In the genomic region with DNA sequence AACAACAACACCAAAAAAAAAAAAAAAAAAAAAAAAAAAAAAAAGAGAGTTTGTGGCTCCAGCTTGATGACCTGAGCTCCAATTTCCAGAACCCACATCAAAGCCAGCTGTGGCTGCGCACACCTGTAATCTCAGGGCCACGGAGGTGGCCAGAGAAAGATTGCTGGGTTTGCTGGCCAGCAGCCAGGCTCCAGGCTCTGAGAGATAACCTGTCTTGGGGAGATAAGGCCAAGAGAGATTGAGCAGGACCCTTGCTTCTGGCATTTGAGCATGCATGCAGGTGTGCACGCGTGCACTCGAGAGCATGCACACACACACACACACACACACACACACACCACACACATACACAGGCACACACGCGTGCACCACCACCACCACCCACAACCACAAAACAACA, we compare ENCODE assay signal across 27 mouse cellular contexts. TPM values are rescaled to one million over a fixed set of nuclear protein-coding genes. Genes with fewer than 3 reads are reported as not detected.
DNase-seq lines count a peak whose midpoint lies in the region; ATAC-seq and TF ChIP-seq lines count a peak whose summit lies in the region.
"Had no signal": no experiment of that assay in that cellular context is flagged by ENCODE, and none has a peak within 500 bp of the region (broad histone marks: within the 10 kb centered on the region; RNA-seq: fewer than 3 reads in every experiment).

No protein-coding gene starts in this region.

- TF ChIP-seq RAD21 in CH12.LX (IDR thresholded peaks at IDR 0.05; ENCODE audit: low read depth, low read length), result no peak

- TF ChIP-seq CTCF in CH12.LX (conservative IDR thresholded peaks at IDR 0.05 in 1 of 2, IDR thresholded peaks at IDR 0.05 in 1 of 2; ENCODE audit: low read depth in 2 of 2, low read length in 2 of 2), result no peak
- TF ChIP-seq CTCF in embryonic fibroblast, embryonic 13.5 days (IDR thresholded peaks at IDR 0.05; ENCODE audit: borderline replicate concordance, insufficient read depth, low read length), result no peak
- TF ChIP-seq CTCF in stomach, postnatal 0 days (IDR thresholded peaks at IDR 0.05; ENCODE audit: low read depth), result no peak

- no peak for ATAC-seq in heart, embryonic 13.5 days (ENCODE audit: extremely low read depth, insufficient number of reproducible peaks, low FRiP score, low TSS enrichment)
- ATAC-seq in stomach, postnatal 0 days (ENCODE audit: low FRiP score, low TSS enrichment), result 0 out of 2 replicates have a peak, but pooled peaks have one; percentile 9
- ATAC-seq in liver, embryonic 12.5 days, result no peak
- ATAC-seq: CD4-positive, CD25-positive, alpha-beta regulatory T cell, adult 4 months; forebrain, embryonic 14.5 days; hindbrain, postnatal 0 days; intestine, postnatal 0 days; midbrain, embryonic 15.5 days had no signal

- peaks cover 52% of the 10 kb centered on the region for H3K4me1 ChIP-seq in heart, embryonic 13.5 days
- H3K4me1 ChIP-seq in CH12.LX (ENCODE audit: control insufficient read depth in 1 of 2, insufficient read depth in 2 of 2), result peaks cover 26 to 44% of the 10 kb centered on the region in 2 experiments
- H3K4me1 ChIP-seq in embryonic fibroblast, embryonic 13.5 days (ENCODE audit: control insufficient read depth, insufficient read depth, low read length), result peaks cover 21% of the 10 kb centered on the region
- H3K4me1 ChIP-seq in stomach, postnatal 0 days (replicated peaks; ENCODE audit: control insufficient read depth, insufficient read depth), result 0 out of 2 replicates have a peak, but pooled peaks cover 2% of the 10 kb centered on the region
- peaks cover 20% of the 10 kb centered on the region for H3K4me1 ChIP-seq in liver, embryonic 12.5 days

- dilution Hi-C loops in CH12.LX (cut with MboI; ENCODE audit: extremely low pct_ligation_motif_present, extremely low pct_unique_long_range_greater_than_20kb, low sequenced_read_pairs), result no loop called here

- 68% methylated on average over 7 of the region's 7 CpGs for WGBS in heart, embryonic 13.5 days
- WGBS in stomach, postnatal 0 days, result 72% methylated on average over 7 of the region's 7 CpGs
- WGBS in liver, embryonic 12.5 days (ENCODE audit: insufficient replicate concordance), result 72% methylated on average over 7 of the region's 7 CpGs

- no peak overlapping the region for H3K4me2 ChIP-seq in heart, embryonic 13.5 days
- H3K4me2 ChIP-seq in CH12.LX (ENCODE audit: insufficient read depth, low read depth, poor library complexity, severe bottlenecking), result peak overlapping the region; percentile 54
- no peak overlapping the region for H3K4me2 ChIP-seq in stomach, postnatal 0 days (replicated peaks; ENCODE audit: low read depth)
- no peak overlapping the region for H3K4me2 ChIP-seq in liver, embryonic 12.5 days
- H3K4me2 ChIP-seq: embryonic facial prominence, embryonic 13.5 days; lung, embryonic 14.5 days; midbrain, embryonic 15.5 days; stomach, embryonic 15.5 days had no signal

- TF ChIP-seq POLR2A in CH12.LX (IDR thresholded peaks at IDR 0.05; ENCODE audit: low read depth, low read length), result no peak
- TF ChIP-seq POLR2A in embryonic fibroblast, embryonic 13.5 days (IDR thresholded peaks at IDR 0.05; ENCODE audit: low read depth, low read length), result no peak

- no peaks in the 10 kb centered on the region for H3K27me3 ChIP-seq in heart, embryonic 13.5 days (replicated peaks)
- no peaks in the 10 kb centered on the region for H3K27me3 ChIP-seq in CH12.LX (replicated peaks)
- no peaks in the 10 kb centered on the region for H3K27me3 ChIP-seq in stomach, postnatal 0 days (ENCODE audit: control insufficient read depth, insufficient read depth, low read length)
- peaks cover 34% of the 10 kb centered on the region for H3K27me3 ChIP-seq in liver, embryonic 12.5 days (replicated peaks)
- H3K27me3 ChIP-seq: stomach, embryonic 15.5 days had no signal

- H3K9ac ChIP-seq in heart, embryonic 13.5 days, result no peak overlapping the region
- H3K9ac ChIP-seq in CH12.LX (ENCODE audit: insufficient read depth, low read depth), result peak overlapping the region; percentile 12; the same call in 1 of the 2 replicates
- no peak overlapping the region for H3K9ac ChIP-seq in stomach, postnatal 0 days (ENCODE audit: low read length)
- no peak overlapping the region for H3K9ac ChIP-seq in liver, embryonic 12.5 days
- H3K9ac ChIP-seq: embryonic facial prominence, embryonic 13.5 days; liver, embryonic 14.5 days; lung, embryonic 14.5 days; midbrain, embryonic 15.5 days; stomach, embryonic 15.5 days had no signal

- H3K27ac ChIP-seq in heart, embryonic 13.5 days (replicated peaks), result peak overlapping the region; percentile 65; the same call in 1 of the 2 replicates
- peak overlapping the region; percentile 99 for H3K27ac ChIP-seq in CH12.LX (ENCODE audit: insufficient read depth, low read depth)
- H3K27ac ChIP-seq in embryonic fibroblast, embryonic 13.5 days (ENCODE audit: insufficient read depth, low read length), result peak overlapping the region; percentile 72
- 0 out of 2 replicates have a peak overlapping the region, but pooled peaks have one; percentile 35 for H3K27ac ChIP-seq in stomach, postnatal 0 days (replicated peaks)
- no peak overlapping the region for H3K27ac ChIP-seq in liver, embryonic 12.5 days
- H3K27ac ChIP-seq: embryonic facial prominence, embryonic 13.5 days; hindbrain, embryonic 10.5 days; hindbrain, postnatal 0 days; left cerebral cortex, adult 2 months; liver, embryonic 14.5 days; midbrain, embryonic 15.5 days had no signal

- no peak for TF ChIP-seq EP300 in CH12.LX (IDR thresholded peaks at IDR 0.05; ENCODE audit: low read length)
- no peak for TF ChIP-seq EP300 in stomach, postnatal 0 days (optimal IDR thresholded peaks at IDR 0.05)

- DNase-seq in heart, adult 8-10 months (ENCODE audit: low spot score), result no peak
- DNase-seq in CH12.LX (ENCODE audit: extremely low read depth), result no peak
- DNase-seq in stomach, postnatal 0 days (ENCODE audit: low spot score), result peak; percentile 72
- DNase-seq in kidney, postnatal 10 days, result no peak
- DNase-seq: adrenal gland, adult 2 months; cerebellum, adult 11 months; cerebellum, postnatal 36 days; embryo, embryonic 11 days; gastrocnemius, postnatal 10 days; heart, adult 2 months; kidney, postnatal 4 days; lung, embryonic 14.5 days; lung, postnatal 36 days had no signal

- peaks cover 8% of the 10 kb centered on the region; the same call in 1 of the 2 replicates for H3K79me2 ChIP-seq in CH12.LX (replicated peaks; ENCODE audit: control insufficient read depth, extremely low read depth, insufficient read depth, poor library complexity, severe bottlenecking)

- H3K4me3 ChIP-seq in heart, embryonic 13.5 days, result no peak overlapping the region
- peak overlapping the region in 1 of 3 experiments; percentile 25 for H3K4me3 ChIP-seq in CH12.LX (replicated peaks in 1 of 3; ENCODE audit: low read depth in 2 of 3, low read length in 2 of 3, poor library complexity in 1 of 3)
- H3K4me3 ChIP-seq in embryonic fibroblast, embryonic 13.5 days (ENCODE audit: insufficient read depth, low read length), result no peak overlapping the region
- no peak overlapping the region for H3K4me3 ChIP-seq in stomach, postnatal 0 days (ENCODE audit: low read depth, low read length)
- H3K4me3 ChIP-seq in liver, embryonic 12.5 days, result no peak overlapping the region
- H3K4me3 ChIP-seq: embryonic facial prominence, embryonic 13.5 days; heart, adult 2 months; hindbrain, embryonic 10.5 days; left cerebral cortex, adult 2 months; midbrain, embryonic 15.5 days; stomach, embryonic 15.5 days had no signal

- H3K36me3 ChIP-seq in heart, embryonic 13.5 days, result no peaks in the 10 kb centered on the region
- H3K36me3 ChIP-seq in CH12.LX (replicated peaks in 1 of 2; ENCODE audit: control insufficient read depth in 1 of 2, insufficient read depth in 1 of 2, low read length in 1 of 2), result peaks cover 0 to 13% of the 10 kb centered on the region in 2 experiments
- H3K36me3 ChIP-seq in stomach, postnatal 0 days (ENCODE audit: control insufficient read depth, insufficient read depth, low read length), result no peaks in the 10 kb centered on the region
- no peaks in the 10 kb centered on the region for H3K36me3 ChIP-seq in liver, embryonic 12.5 days
- H3K36me3 ChIP-seq: embryonic facial prominence, embryonic 13.5 days; G1E; hindbrain, embryonic 10.5 days; midbrain, embryonic 15.5 days; stomach, embryonic 15.5 days had no signal

- in situ Hi-C loops in CH12.LX (cut with MboI; ENCODE audit: low pct_ligation_motif_present, low pct_unique_long_range_greater_than_20kb, low sequenced_read_pairs), result no loop called here

- H3K9me3 ChIP-seq in heart, embryonic 13.5 days, result no peaks in the 10 kb centered on the region
- H3K9me3 ChIP-seq in CH12.LX (replicated peaks; ENCODE audit: low read length), result no peaks in the 10 kb centered on the region
- no peaks in the 10 kb centered on the region for H3K9me3 ChIP-seq in stomach, postnatal 0 days (ENCODE audit: control insufficient read depth, low read length)
- no peaks in the 10 kb centered on the region for H3K9me3 ChIP-seq in liver, embryonic 12.5 days (replicated peaks)
- H3K9me3 ChIP-seq: embryonic facial prominence, embryonic 13.5 days; G1E; hindbrain, embryonic 10.5 days; midbrain, embryonic 15.5 days; stomach, embryonic 15.5 days had no signal

RNA-seq across cellular contexts. Expression of a gene that starts 8.2 kb away (rescaled TPM):
- polyA plus RNA-seq in heart, embryonic 13.5 days (2015; fragmentation: Nextera tagmentation; extraction: Ambion mirVana), result 7.8 and 8.7 TPM in 2 replicates
- 10 to 100 TPM; 10.7 to 19.1 (median 12.1) TPM for total RNA-seq in heart, adult 8-10 months (2022)
- total RNA-seq in CH12.LX (2012; rRNA removed), result 24.3 and 27.4 TPM in 2 replicates
- total RNA-seq in CH12.LX (2014; rRNA removed), result 6.3 and 7.1 TPM in 2 replicates
- 9.7 and 11.3 TPM in 2 replicates for polyA plus RNA-seq in CH12.LX (2012; ENCODE audit: insufficient read length, low read depth)
- 5.6 and 7.1 TPM in 2 replicates for polyA plus RNA-seq in embryonic fibroblast, embryonic 13.5 days (2011; ENCODE audit: insufficient read length, low read depth, missing spikeins)
- polyA plus RNA-seq in stomach, postnatal 0 days (2015; fragmentation: Nextera tagmentation; extraction: Ambion mirVana), result 4.2 and 5.0 TPM in 2 replicates
- polyA plus RNA-seq in liver, embryonic 12.5 days (2016; fragmentation: Nextera tagmentation; extraction: Ambion mirVana), result 0.74 and 0.79 TPM in 2 replicates
- polyA plus RNA-seq: G1E had no signal

RNA-seq across cellular contexts. Expression of a gene that starts 8.2 kb away (rescaled TPM):
- 12.0 and 14.3 TPM in 2 replicates for polyA plus RNA-seq in heart, embryonic 13.5 days (2015; fragmentation: Nextera tagmentation; extraction: Ambion mirVana)
- total RNA-seq in heart, adult 8-10 months (2022), result 10 to 100 TPM; 24.1 to 39.8 (median 32.0) TPM
- total RNA-seq in CH12.LX (2012; rRNA removed) (60.9 and 62.6 TPM in 2 replicates), CH12.LX (2014; rRNA removed) (50.2 and 51.4 TPM in 2 replicates)
- 68.4 and 75.1 TPM in 2 replicates for polyA plus RNA-seq in CH12.LX (2012; ENCODE audit: insufficient read length, low read depth)
- 23.3 and 24.3 TPM in 2 replicates for polyA plus RNA-seq in embryonic fibroblast, embryonic 13.5 days (2011; ENCODE audit: insufficient read length, low read depth, missing spikeins)
- 28.6 and 36.7 TPM in 2 replicates for polyA plus RNA-seq in stomach, postnatal 0 days (2015; fragmentation: Nextera tagmentation; extraction: Ambion mirVana)
- 40.6 and 46.1 TPM in 2 replicates for polyA plus RNA-seq in liver, embryonic 12.5 days (2016; fragmentation: Nextera tagmentation; extraction: Ambion mirVana)

RNA-seq across cellular contexts. Expression of a gene that starts 22.7 kb away (rescaled TPM):
- polyA plus RNA-seq in heart, embryonic 13.5 days (2015; fragmentation: Nextera tagmentation; extraction: Ambion mirVana), result 2.8 and 3.0 TPM in 2 replicates
- 10 to 100 TPM; 15.9 to 18.6 (median 17.0) TPM for total RNA-seq in heart, adult 8-10 months (2022)
- total RNA-seq in CH12.LX (2012; rRNA removed), result 25.9 and 38.9 TPM in 2 replicates
- total RNA-seq in CH12.LX (2014; rRNA removed), result 16.4 and 20.2 TPM in 2 replicates
- polyA plus RNA-seq in CH12.LX (2012; ENCODE audit: insufficient read length, low read depth), result 50.4 and 51.8 TPM in 2 replicates
- 16.8 and 19.0 TPM in 2 replicates for polyA plus RNA-seq in embryonic fibroblast, embryonic 13.5 days (2011; ENCODE audit: insufficient read length, low read depth, missing spikeins)
- polyA plus RNA-seq in stomach, postnatal 0 days (2015; fragmentation: Nextera tagmentation; extraction: Ambion mirVana), result 3.8 and 4.1 TPM in 2 replicates
- polyA plus RNA-seq in liver, embryonic 12.5 days (2016; fragmentation: Nextera tagmentation; extraction: Ambion mirVana), result 2.4 and 3.0 TPM in 2 replicates

RNA-seq across cellular contexts. Expression of a gene that starts 38.9 kb away (rescaled TPM):
- 5.7 and 6.2 TPM in 2 replicates for polyA plus RNA-seq in heart, embryonic 13.5 days (2015; fragmentation: Nextera tagmentation; extraction: Ambion mirVana)
- total RNA-seq in heart, adult 8-10 months (2022), result 1 to 10 TPM; 1.2 to 2.0 (median 1.9) TPM
- 31.4 and 33.3 TPM in 2 replicates for total RNA-seq in CH12.LX (2012; rRNA removed)
- total RNA-seq in CH12.LX (2014; rRNA removed), result 28.8 and 33.0 TPM in 2 replicates
- polyA plus RNA-seq in CH12.LX (2012; ENCODE audit: insufficient read length, low read depth), result 27.0 and 31.6 TPM in 2 replicates
- 2.3 and 3.1 TPM in 2 replicates for polyA plus RNA-seq in embryonic fibroblast, embryonic 13.5 days (2011; ENCODE audit: insufficient read length, low read depth, missing spikeins)
- 3.7 and 4.4 TPM in 2 replicates for polyA plus RNA-seq in stomach, postnatal 0 days (2015; fragmentation: Nextera tagmentation; extraction: Ambion mirVana)
- polyA plus RNA-seq in liver, embryonic 12.5 days (2016; fragmentation: Nextera tagmentation; extraction: Ambion mirVana), result 9.5 and 10.0 TPM in 2 replicates
